Mouse (Mus musculus): ENCODE data around the gene Dmbx1. TPM values are rescaled to one million over a fixed set of nuclear protein-coding genes. Genes with fewer than 3 reads are reported as not detected.

Gene Dmbx1
- polyA plus RNA-seq, 1 experiment from 2014 or later = not detected

- DNase-seq (ENCODE audit: low spot score) = no peak
- H3K4me3 ChIP-seq = no peak overlapping the region
- WGBS = 77% methylated on average over 3 of the region's 3 CpGs
- peaks cover 12% of the 10 kb centered on the region for H3K27me3 ChIP-seq (ENCODE audit: insufficient read depth, poor library complexity, severe bottlenecking)
- H3K27ac ChIP-seq = no peak overlapping the region
- peaks cover 50% of the 10 kb centered on the region for H3K36me3 ChIP-seq
- H3K4me1 ChIP-seq = peaks cover 8% of the 10 kb centered on the region
- H3K9me3 ChIP-seq = no peaks in the 10 kb centered on the region
These were observed 66.5 kb downstream of the Dmbx1 start for GRCm38 (mm10) chr4:115873231-115873630.

- Histone ChIP-seq H3K27me3 (ENCODE audit: insufficient read depth, poor library complexity, severe bottlenecking) (no peaks in the 10 kb centered on the region), H3K27ac (no peak overlapping the region), H3K9me3 (no peaks in the 10 kb centered on the region), H3K36me3 (peaks cover 42% of the 10 kb centered on the region), H3K4me1 (no peaks in the 10 kb centered on the region), H3K4me3 (no peak overlapping the region)
- 37% methylated on average over 16 of the region's 16 CpGs for WGBS
- no peak for DNase-seq (ENCODE audit: low spot score)
These were observed 70.1 kb downstream of the Dmbx1 start for GRCm38 (mm10) chr4:115869512-115870210.

Other genes with a start within 250 kb of the Dmbx1 start
- gene Efcab14, start 202.2 kb downstream of the Dmbx1 start, polyA plus RNA-seq (2016; fragmentation: Nextera tagmentation; extraction: Ambion mirVana) = 33.2 and 34.4 TPM in 2 replicates
- 0.55 and 0.62 TPM in 2 replicates for gene Tex38, start 158.9 kb downstream of the Dmbx1 start, polyA plus RNA-seq (2016; fragmentation: Nextera tagmentation; extraction: Ambion mirVana)
- gene Atpaf1, start 155.1 kb downstream of the Dmbx1 start, polyA plus RNA-seq (2016; fragmentation: Nextera tagmentation; extraction: Ambion mirVana) = 60.0 and 67.2 TPM in 2 replicates
- 5.9 and 9.8 TPM in 2 replicates for gene Mob3c, start 111.8 kb downstream of the Dmbx1 start, polyA plus RNA-seq (2016; fragmentation: Nextera tagmentation; extraction: Ambion mirVana)
- 22.7 and 23.0 TPM in 2 replicates for gene Mknk1, start 100.7 kb downstream of the Dmbx1 start, polyA plus RNA-seq (2016; fragmentation: Nextera tagmentation; extraction: Ambion mirVana)
- gene Kncn, start 55.5 kb downstream of the Dmbx1 start, polyA plus RNA-seq (2016; fragmentation: Nextera tagmentation; extraction: Ambion mirVana) = not detected in 2 replicates
- not detected in 2 replicates for gene 6430628N08Rik, start 49.3 kb downstream of the Dmbx1 start, polyA plus RNA-seq (2016; fragmentation: Nextera tagmentation; extraction: Ambion mirVana)
- 1.3 and 1.7 TPM in 2 replicates for gene Faah, start 78.0 kb upstream of the Dmbx1 start, polyA plus RNA-seq (2016; fragmentation: Nextera tagmentation; extraction: Ambion mirVana)
- 20.4 and 24.9 TPM in 2 replicates for gene Nsun4, start 114.0 kb upstream of the Dmbx1 start, polyA plus RNA-seq (2016; fragmentation: Nextera tagmentation; extraction: Ambion mirVana)
- gene Uqcrh, start 135.1 kb upstream of the Dmbx1 start, polyA plus RNA-seq (2016; fragmentation: Nextera tagmentation; extraction: Ambion mirVana) = 697 and 904 TPM in 2 replicates
- gene Lrrc41, start 135.3 kb upstream of the Dmbx1 start, polyA plus RNA-seq (2016; fragmentation: Nextera tagmentation; extraction: Ambion mirVana) = 69.1 and 77.9 TPM in 2 replicates
- gene Rad54l, start 183.8 kb upstream of the Dmbx1 start, polyA plus RNA-seq (2016; fragmentation: Nextera tagmentation; extraction: Ambion mirVana) = 31.7 and 38.0 TPM in 2 replicates
- 68.9 and 74.3 TPM in 2 replicates for gene Pomgnt1, start 183.9 kb upstream of the Dmbx1 start, polyA plus RNA-seq (2016; fragmentation: Nextera tagmentation; extraction: Ambion mirVana)
- 1.4 and 1.9 TPM in 2 replicates for gene Lurap1, start 211.4 kb upstream of the Dmbx1 start, polyA plus RNA-seq (2016; fragmentation: Nextera tagmentation; extraction: Ambion mirVana)
- 0.10 TPM in 1 of 2 replicates, not detected in the other for gene Tspan1, start 227.7 kb upstream of the Dmbx1 start, polyA plus RNA-seq (2016; fragmentation: Nextera tagmentation; extraction: Ambion mirVana)
- not detected in 2 replicates for gene 1700042G07Rik, start 233.4 kb upstream of the Dmbx1 start, polyA plus RNA-seq (2016; fragmentation: Nextera tagmentation; extraction: Ambion mirVana)
- gene Gm49337, start 233.5 kb upstream of the Dmbx1 start, polyA plus RNA-seq (2016; fragmentation: Nextera tagmentation; extraction: Ambion mirVana) = not detected in 2 replicates

All from heart, embryonic 10.5 days (tissue).